10 mouse cellular contexts compared by ENCODE assay signal in the genomic region with DNA sequence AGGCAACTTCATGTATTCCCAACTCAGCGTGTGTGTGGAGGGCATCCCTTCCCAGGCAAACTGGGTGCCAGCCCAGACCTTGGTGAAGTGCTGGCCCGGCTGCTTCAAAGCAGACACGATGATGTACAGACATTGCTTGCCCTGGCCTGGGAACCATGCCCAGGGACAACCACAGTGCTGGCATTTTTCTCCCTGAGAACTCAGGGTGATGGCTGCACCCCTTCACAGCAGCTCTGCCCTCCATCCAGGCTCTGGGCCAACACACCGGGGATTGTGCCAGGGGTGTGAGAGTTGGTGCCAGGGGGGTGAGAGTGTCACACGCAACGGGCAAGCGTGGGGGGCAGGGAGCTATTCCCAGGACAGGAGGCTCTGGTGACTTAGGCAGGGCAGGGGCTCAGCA. TPM values are rescaled to one million over a fixed set of nuclear protein-coding genes. Genes with fewer than 3 reads are reported as not detected.
A peak's percentile ranks its signal among the peaks of the same experiment; 100 is the strongest.
DNase-seq lines count a peak whose midpoint lies in the region; ATAC-seq lines count a peak whose summit lies in the region.
"Had no signal": no experiment of that assay in that cellular context is flagged by ENCODE, and none has a peak within 500 bp of the region (broad histone marks: within the 10 kb centered on the region; RNA-seq: fewer than 3 reads in every experiment).

No protein-coding gene starts in this region.

- no peak for DNase-seq in embryonic facial prominence, embryonic 10.5 days (ENCODE audit: low spot score)
- peak; percentile 86 for DNase-seq in 3134 (ENCODE audit: extremely low read depth, insufficient read length, low spot score)
- peak; percentile 59 for DNase-seq in cerebellum, adult 9-10 months
- DNase-seq in left cerebral cortex, postnatal 14 days (ENCODE audit: low spot score in 2 of 2) = peak; percentile 66 to 76
- peak; percentile 90 to 92 for DNase-seq in right cerebral cortex, postnatal 10 days (ENCODE audit: low spot score in 2 of 2)
- DNase-seq: liver, embryonic 13.5 days had no signal

- intact Hi-C loops in left cerebral cortex, postnatal 14 days (cut with DNase I) = no loop called here

- H3K9me3 ChIP-seq in embryonic facial prominence, embryonic 13.5 days = no peaks in the 10 kb centered on the region
- H3K9me3 ChIP-seq in embryonic facial prominence, embryonic 10.5 days = no peaks in the 10 kb centered on the region
- H3K9me3 ChIP-seq in heart, embryonic 15.5 days (replicated peaks) = no peaks in the 10 kb centered on the region
- H3K9me3 ChIP-seq: liver, embryonic 13.5 days; stomach, embryonic 15.5 days had no signal

- no peak for ATAC-seq in embryonic facial prominence, embryonic 13.5 days (ENCODE audit: insufficient number of reproducible peaks, insufficient read depth, low FRiP score, low TSS enrichment, low read depth)
- peak; percentile 78 for ATAC-seq in heart, embryonic 15.5 days (replicated peaks; ENCODE audit: insufficient number of reproducible peaks, insufficient read depth, low FRiP score, low read depth)
- no peak for ATAC-seq in erythroblast, adult 5-6 weeks (replicated peaks; ENCODE audit: low FRiP score, poor library complexity, severe bottlenecking)

- H3K9ac ChIP-seq in embryonic facial prominence, embryonic 13.5 days = no peak overlapping the region; the same call in 1 of the 2 replicates
- H3K9ac ChIP-seq in heart, embryonic 15.5 days = no peak overlapping the region
- H3K9ac ChIP-seq: liver, embryonic 13.5 days; stomach, embryonic 15.5 days had no signal

- no peak overlapping the region for H3K4me3 ChIP-seq in embryonic facial prominence, embryonic 13.5 days
- no peak overlapping the region for H3K4me3 ChIP-seq in embryonic facial prominence, embryonic 10.5 days
- H3K4me3 ChIP-seq in heart, embryonic 15.5 days = no peak overlapping the region
- H3K4me3 ChIP-seq: liver, embryonic 13.5 days; stomach, embryonic 15.5 days had no signal

- peaks cover 6% of the 10 kb centered on the region; the same call in 1 of the 2 replicates for H3K4me1 ChIP-seq in embryonic facial prominence, embryonic 13.5 days
- H3K4me1 ChIP-seq in embryonic facial prominence, embryonic 10.5 days = peaks cover 19% of the 10 kb centered on the region
- H3K4me1 ChIP-seq in heart, embryonic 15.5 days (replicated peaks) = peaks cover 12% of the 10 kb centered on the region
- H3K4me1 ChIP-seq: liver, embryonic 13.5 days; stomach, embryonic 15.5 days had no signal

- H3K4me2 ChIP-seq in embryonic facial prominence, embryonic 13.5 days = no peak overlapping the region
- H3K4me2 ChIP-seq in heart, embryonic 15.5 days = no peak overlapping the region
- H3K4me2 ChIP-seq: liver, embryonic 13.5 days; stomach, embryonic 15.5 days had no signal

- H3K27ac ChIP-seq in embryonic facial prominence, embryonic 13.5 days = peak overlapping the region; percentile 33; the same call in 1 of the 2 replicates
- no peak overlapping the region for H3K27ac ChIP-seq in embryonic facial prominence, embryonic 10.5 days (replicated peaks)
- H3K27ac ChIP-seq in heart, embryonic 15.5 days = peak overlapping the region; percentile 63
- H3K27ac ChIP-seq: liver, embryonic 13.5 days; stomach, embryonic 15.5 days had no signal

- no peaks in the 10 kb centered on the region for H3K27me3 ChIP-seq in embryonic facial prominence, embryonic 13.5 days
- H3K27me3 ChIP-seq in embryonic facial prominence, embryonic 10.5 days (replicated peaks; ENCODE audit: low read depth, poor library complexity, severe bottlenecking) = no peaks in the 10 kb centered on the region; the same call in 1 of the 2 replicates
- no peaks in the 10 kb centered on the region for H3K27me3 ChIP-seq in heart, embryonic 15.5 days
- H3K27me3 ChIP-seq: liver, embryonic 13.5 days; stomach, embryonic 15.5 days had no signal

- no peaks in the 10 kb centered on the region for H3K36me3 ChIP-seq in embryonic facial prominence, embryonic 13.5 days
- H3K36me3 ChIP-seq in embryonic facial prominence, embryonic 10.5 days (replicated peaks) = no peaks in the 10 kb centered on the region; the same call in 1 of the 2 replicates
- H3K36me3 ChIP-seq in heart, embryonic 15.5 days = no peaks in the 10 kb centered on the region
- H3K36me3 ChIP-seq: liver, embryonic 13.5 days; stomach, embryonic 15.5 days had no signal

- WGBS in embryonic facial prominence, embryonic 13.5 days = 76% methylated on average over 7 of the region's 7 CpGs
- 89% methylated on average over 7 of the region's 7 CpGs for WGBS in embryonic facial prominence, embryonic 10.5 days
- WGBS in heart, embryonic 15.5 days = 47% methylated on average over 7 of the region's 7 CpGs

RNA-seq across cellular contexts. Expression of gene 1190005I06Rik, which starts 2.8 kb away (rescaled TPM):
- polyA plus RNA-seq in embryonic facial prominence, embryonic 13.5 days (2015; fragmentation: Nextera tagmentation; extraction: Ambion mirVana) = 14.8 and 15.9 TPM in 2 replicates
- polyA plus RNA-seq in embryonic facial prominence, embryonic 10.5 days (2016; fragmentation: Nextera tagmentation; extraction: Ambion mirVana) = 2.9 and 3.8 TPM in 2 replicates
- polyA plus RNA-seq in heart, embryonic 15.5 days (2015; fragmentation: Nextera tagmentation; extraction: Ambion mirVana) = 3.0 and 4.4 TPM in 2 replicates
- 1 to 10 TPM; 5.7 to 6.7 TPM for total RNA-seq in left cerebral cortex, postnatal 14 days (2021)
- 2.3 TPM in 1 of 2 replicates, not detected in the other for total RNA-seq in erythroblast, adult 5-6 weeks (2015; ENCODE audit: low replicate concordance)
- 5.0 TPM in 1 of 2 replicates, not detected in the other for total RNA-seq in erythroblast, adult 5-6 weeks (2017; ENCODE audit: low replicate concordance)

RNA-seq across cellular contexts. Expression of gene Gm27021, which starts 23.2 kb away (rescaled TPM):
- polyA plus RNA-seq in embryonic facial prominence, embryonic 13.5 days (2015; fragmentation: Nextera tagmentation; extraction: Ambion mirVana) = 5.9 and 6.7 TPM in 2 replicates
- 3.7 and 4.2 TPM in 2 replicates for polyA plus RNA-seq in embryonic facial prominence, embryonic 10.5 days (2016; fragmentation: Nextera tagmentation; extraction: Ambion mirVana)
- 2.1 and 2.5 TPM in 2 replicates for polyA plus RNA-seq in heart, embryonic 15.5 days (2015; fragmentation: Nextera tagmentation; extraction: Ambion mirVana)
- total RNA-seq in left cerebral cortex, postnatal 14 days (2021) = not detected
- total RNA-seq in erythroblast, adult 5-6 weeks (2015; ENCODE audit: low replicate concordance) = not detected in 2 replicates
- not detected in 2 replicates for total RNA-seq in erythroblast, adult 5-6 weeks (2017; ENCODE audit: low replicate concordance)

RNA-seq across cellular contexts. Expression of gene Cox4i1, which starts 23.4 kb away (rescaled TPM):
- 1,017 and 1,050 TPM in 2 replicates for polyA plus RNA-seq in embryonic facial prominence, embryonic 13.5 days (2015; fragmentation: Nextera tagmentation; extraction: Ambion mirVana)
- 874 and 883 TPM in 2 replicates for polyA plus RNA-seq in embryonic facial prominence, embryonic 10.5 days (2016; fragmentation: Nextera tagmentation; extraction: Ambion mirVana)
- polyA plus RNA-seq in heart, embryonic 15.5 days (2015; fragmentation: Nextera tagmentation; extraction: Ambion mirVana) = 1,832 and 2,366 TPM in 2 replicates
- 1,000 to 10,000 TPM; 1,181 to 1,191 TPM for total RNA-seq in left cerebral cortex, postnatal 14 days (2021)
- 237 and 289 TPM in 2 replicates for total RNA-seq in erythroblast, adult 5-6 weeks (2015; ENCODE audit: low replicate concordance)
- 101 and 131 TPM in 2 replicates for total RNA-seq in erythroblast, adult 5-6 weeks (2017; ENCODE audit: low replicate concordance)

RNA-seq across cellular contexts. Expression of gene Emc8, which starts 23.7 kb away (rescaled TPM):
- polyA plus RNA-seq in embryonic facial prominence, embryonic 13.5 days (2015; fragmentation: Nextera tagmentation; extraction: Ambion mirVana) = 230 and 254 TPM in 2 replicates
- polyA plus RNA-seq in embryonic facial prominence, embryonic 10.5 days (2016; fragmentation: Nextera tagmentation; extraction: Ambion mirVana) = 388 and 400 TPM in 2 replicates
- 144 and 163 TPM in 2 replicates for polyA plus RNA-seq in heart, embryonic 15.5 days (2015; fragmentation: Nextera tagmentation; extraction: Ambion mirVana)
- 10 to 100 TPM; 72.6 to 78.6 TPM for total RNA-seq in left cerebral cortex, postnatal 14 days (2021)
- 10.9 and 16.7 TPM in 2 replicates for total RNA-seq in erythroblast, adult 5-6 weeks (2015; ENCODE audit: low replicate concordance)
- total RNA-seq in erythroblast, adult 5-6 weeks (2017; ENCODE audit: low replicate concordance) = 1.8 and 33.7 TPM in 2 replicates

RNA-seq across cellular contexts. Expression of gene Gins2, which starts 55.6 kb away (rescaled TPM):
- 98.6 and 111 TPM in 2 replicates for polyA plus RNA-seq in embryonic facial prominence, embryonic 13.5 days (2015; fragmentation: Nextera tagmentation; extraction: Ambion mirVana)
- 156 TPM in 2 replicates for polyA plus RNA-seq in embryonic facial prominence, embryonic 10.5 days (2016; fragmentation: Nextera tagmentation; extraction: Ambion mirVana)
- 43.9 and 56.2 TPM in 2 replicates for polyA plus RNA-seq in heart, embryonic 15.5 days (2015; fragmentation: Nextera tagmentation; extraction: Ambion mirVana)
- total RNA-seq in left cerebral cortex, postnatal 14 days (2021) = 1 to 10 TPM; 1.2 to 1.4 TPM
- 13.3 and 32.0 TPM in 2 replicates for total RNA-seq in erythroblast, adult 5-6 weeks (2015; ENCODE audit: low replicate concordance)
- total RNA-seq in erythroblast, adult 5-6 weeks (2017; ENCODE audit: low replicate concordance) = 4.3 and 14.3 TPM in 2 replicates
